Mouse (Mus musculus) WW6 (cell line): ENCODE data around the gene Hmg20b.

Experiments
- DNase-seq: peaks from one replicate; pipeline ENCODE4 v3.0.0-alpha.2; 2013; ENCODE audit warnings: low read depth, low spot score

The Hmg20b gene

GRCm38 (mm10) chr10:81305663-81306062 is 44.6 kb downstream of the Hmg20b start:
- no peak for DNase-seq

GRCm38 (mm10) chr10:81304597-81305238 is 45.6 kb downstream of the Hmg20b start:
- no peak for DNase-seq

- DNase-seq, result no peak
Observed at GRCm38 (mm10) chr10:81303761-81304160, 46.5 kb downstream of the Hmg20b start.

- DNase-seq, result no peak
Observed at GRCm38 (mm10) chr10:81303258-81303657, 47.0 kb downstream of the Hmg20b start.

GRCm38 (mm10) chr10:81302781-81303218 is 47.5 kb downstream of the Hmg20b start:
- no peak for DNase-seq

- DNase-seq, result no peak
Observed at GRCm38 (mm10) chr10:81302288-81302687, 48.0 kb downstream of the Hmg20b start.

- no peak for DNase-seq
Observed at GRCm38 (mm10) chr10:81301321-81301720, 49.0 kb downstream of the Hmg20b start.

GRCm38 (mm10) chr10:81300352-81300907 is 49.9 kb downstream of the Hmg20b start:
- no peak for DNase-seq

- DNase-seq, result no peak
Observed at GRCm38 (mm10) chr10:81299585-81300351, 50.5 kb downstream of the Hmg20b start.

- no peak for DNase-seq
Observed at GRCm38 (mm10) chr10:81298369-81299100, 51.7 kb downstream of the Hmg20b start.

GRCm38 (mm10) chr10:81297845-81298244 is 52.4 kb downstream of the Hmg20b start:
- no peak for DNase-seq

GRCm38 (mm10) chr10:81297246-81297645 is 53.0 kb downstream of the Hmg20b start:
- DNase-seq, result no peak
